Comparison of ENCODE assay signal across 29 mouse cellular contexts in genomic region chr3:152776363-152776762, GRCm38 (mm10).
DNase-seq lines count a peak whose midpoint lies in the region; ATAC-seq and TF ChIP-seq lines count a peak whose summit lies in the region.
"Had no signal": no experiment of that assay in that cellular context is flagged by ENCODE, and none has a peak within 500 bp of the region (broad histone marks: within the 10 kb centered on the region; RNA-seq: fewer than 3 reads in every experiment).

No protein-coding gene starts in this region.

- H3K36me3 ChIP-seq in forebrain, embryonic 11.5 days (ENCODE audit: control insufficient read depth, insufficient read depth, low read length) = no peaks in the 10 kb centered on the region
- no peaks in the 10 kb centered on the region for H3K36me3 ChIP-seq in forebrain, embryonic 12.5 days (replicated peaks)
- no peaks in the 10 kb centered on the region for H3K36me3 ChIP-seq in kidney, adult 2 months (ENCODE audit: control insufficient read depth, insufficient read depth, low read length)
- no peaks in the 10 kb centered on the region for H3K36me3 ChIP-seq in kidney, embryonic 15.5 days
- no peaks in the 10 kb centered on the region; the same call in 1 of the 2 replicates for H3K36me3 ChIP-seq in kidney, embryonic 14.5 days (ENCODE audit: control insufficient read depth, insufficient read depth, low read length)
- H3K36me3 ChIP-seq in lung, embryonic 14.5 days (ENCODE audit: insufficient read depth) = no peaks in the 10 kb centered on the region
- H3K36me3 ChIP-seq: embryonic facial prominence, embryonic 10.5 days; embryonic facial prominence, embryonic 13.5 days; heart, embryonic 15.5 days had no signal

- TF ChIP-seq CTCF in kidney, adult 2 months (conservative IDR thresholded peaks at IDR 0.05; ENCODE audit: insufficient read depth, insufficient read length, low read depth, low read length) = no peak
- no peak for TF ChIP-seq CTCF in lung, embryonic 14.5 days (IDR thresholded peaks at IDR 0.05; ENCODE audit: low read depth)
- no peak for TF ChIP-seq CTCF in lung, adult 2 months (IDR thresholded peaks at IDR 0.05; ENCODE audit: insufficient read depth, low read length)

- no peaks in the 10 kb centered on the region for H3K9me3 ChIP-seq in forebrain, embryonic 11.5 days (ENCODE audit: control insufficient read depth, low read length)
- no peaks in the 10 kb centered on the region for H3K9me3 ChIP-seq in forebrain, embryonic 12.5 days
- no peaks in the 10 kb centered on the region for H3K9me3 ChIP-seq in kidney, embryonic 15.5 days (replicated peaks)
- no peaks in the 10 kb centered on the region for H3K9me3 ChIP-seq in kidney, embryonic 14.5 days (ENCODE audit: control insufficient read depth, low read length)
- H3K9me3 ChIP-seq in lung, embryonic 14.5 days (ENCODE audit: low read depth, low read length) = no peaks in the 10 kb centered on the region
- H3K9me3 ChIP-seq: embryonic facial prominence, embryonic 10.5 days; embryonic facial prominence, embryonic 13.5 days; heart, embryonic 12.5 days; heart, embryonic 15.5 days had no signal

- H3K9ac ChIP-seq in forebrain, embryonic 11.5 days (ENCODE audit: low read length) = no peak overlapping the region
- no peak overlapping the region for H3K9ac ChIP-seq in forebrain, embryonic 12.5 days
- no peak overlapping the region for H3K9ac ChIP-seq in kidney, embryonic 15.5 days
- no peak overlapping the region for H3K9ac ChIP-seq in kidney, embryonic 14.5 days (ENCODE audit: low read depth, low read length)
- H3K9ac ChIP-seq in lung, embryonic 14.5 days = no peak overlapping the region
- H3K9ac ChIP-seq: embryonic facial prominence, embryonic 13.5 days; forebrain, postnatal 0 days; heart, embryonic 12.5 days; heart, embryonic 15.5 days; hindbrain, embryonic 14.5 days had no signal

- H3K4me2 ChIP-seq in forebrain, embryonic 11.5 days (ENCODE audit: low read depth, low read length, severe bottlenecking) = no peak overlapping the region
- no peak overlapping the region for H3K4me2 ChIP-seq in forebrain, embryonic 12.5 days
- H3K4me2 ChIP-seq in kidney, embryonic 15.5 days = no peak overlapping the region
- no peak overlapping the region for H3K4me2 ChIP-seq in kidney, embryonic 14.5 days (replicated peaks; ENCODE audit: low read depth, low read length)
- H3K4me2 ChIP-seq in lung, embryonic 14.5 days = no peak overlapping the region
- H3K4me2 ChIP-seq: embryonic facial prominence, embryonic 13.5 days; heart, embryonic 12.5 days; heart, embryonic 15.5 days; hindbrain, embryonic 14.5 days had no signal

- no peaks in the 10 kb centered on the region for H3K27me3 ChIP-seq in forebrain, embryonic 11.5 days (ENCODE audit: control insufficient read depth, insufficient read depth, low read length)
- no peaks in the 10 kb centered on the region for H3K27me3 ChIP-seq in forebrain, embryonic 12.5 days
- H3K27me3 ChIP-seq in kidney, adult 2 months (replicated peaks; ENCODE audit: control insufficient read depth, insufficient read depth, low read length) = no peaks in the 10 kb centered on the region
- no peaks in the 10 kb centered on the region for H3K27me3 ChIP-seq in kidney, embryonic 15.5 days
- no peaks in the 10 kb centered on the region for H3K27me3 ChIP-seq in kidney, embryonic 14.5 days (ENCODE audit: control insufficient read depth, insufficient read depth, low read length)
- no peaks in the 10 kb centered on the region for H3K27me3 ChIP-seq in lung, embryonic 14.5 days (ENCODE audit: insufficient read depth, low read length)
- H3K27me3 ChIP-seq: embryonic facial prominence, embryonic 13.5 days; heart, embryonic 12.5 days; heart, embryonic 15.5 days had no signal

- TF ChIP-seq POLR2A in kidney, adult 2 months (IDR thresholded peaks at IDR 0.05; ENCODE audit: low read depth, low read length) = no peak
- TF ChIP-seq POLR2A in lung, adult 2 months (IDR thresholded peaks at IDR 0.05; ENCODE audit: borderline replicate concordance, extremely low read depth, low read depth, low read length) = no peak

- H3K4me1 ChIP-seq in forebrain, embryonic 11.5 days (replicated peaks; ENCODE audit: control insufficient read depth, insufficient read depth, low read length) = no peaks in the 10 kb centered on the region
- H3K4me1 ChIP-seq in forebrain, embryonic 12.5 days = no peaks in the 10 kb centered on the region
- H3K4me1 ChIP-seq in kidney, adult 2 months (ENCODE audit: control insufficient read depth, insufficient read depth, low read length) = 0 out of 2 replicates have a peak, but pooled peaks cover 8% of the 10 kb centered on the region
- H3K4me1 ChIP-seq in kidney, embryonic 15.5 days = no peaks in the 10 kb centered on the region
- no peaks in the 10 kb centered on the region for H3K4me1 ChIP-seq in kidney, embryonic 14.5 days (ENCODE audit: control insufficient read depth, insufficient read depth, low read length)
- H3K4me1 ChIP-seq in lung, embryonic 14.5 days (ENCODE audit: insufficient read depth) = no peaks in the 10 kb centered on the region; the same call in 1 of the 2 replicates
- H3K4me1 ChIP-seq in lung, adult 2 months (ENCODE audit: control insufficient read depth, insufficient read depth, low read length) = no peaks in the 10 kb centered on the region
- H3K4me1 ChIP-seq: embryonic facial prominence, embryonic 10.5 days; heart, embryonic 12.5 days; heart, embryonic 15.5 days had no signal

- peak; percentile 31 for DNase-seq in forebrain, embryonic 11.5 days (ENCODE audit: low spot score)
- DNase-seq in kidney, adult 2 months = peak; percentile 54
- peak; percentile 20 for DNase-seq in kidney, postnatal 14 days
- no peak for DNase-seq in lung, embryonic 14.5 days
- no peak for DNase-seq in lung, adult 2 months
- DNase-seq: adrenal gland, adult 8-10 months; adrenal gland, postnatal 25 days; cerebellum, adult 11-12 months; cerebellum, adult 8-10 months; cerebellum, postnatal 10 days; cerebellum, postnatal 36 days; embryo, embryonic 11 days; forebrain, postnatal 0 days; gastrocnemius, adult 2 months; gastrocnemius, postnatal 14 days; heart, adult 18-20 months; heart, postnatal 10 days; heart, postnatal 4 days had no signal

- no peak overlapping the region for H3K4me3 ChIP-seq in forebrain, embryonic 11.5 days (ENCODE audit: low read depth, low read length)
- no peak overlapping the region for H3K4me3 ChIP-seq in forebrain, embryonic 12.5 days (replicated peaks)
- no peak overlapping the region for H3K4me3 ChIP-seq in kidney, adult 2 months (ENCODE audit: insufficient read depth, low read depth, low read length)
- no peak overlapping the region for H3K4me3 ChIP-seq in kidney, embryonic 15.5 days (replicated peaks)
- H3K4me3 ChIP-seq in kidney, embryonic 14.5 days (ENCODE audit: low read length) = no peak overlapping the region
- H3K4me3 ChIP-seq in lung, embryonic 14.5 days (ENCODE audit: low read depth, low read length) = no peak overlapping the region
- no peak overlapping the region for H3K4me3 ChIP-seq in lung, adult 2 months (replicated peaks; ENCODE audit: extremely low read depth, low read depth, low read length)
- H3K4me3 ChIP-seq: embryonic facial prominence, embryonic 10.5 days; embryonic facial prominence, embryonic 13.5 days; erythroblast, embryonic 14.5 days; gastrocnemius, adult 2 months; heart, embryonic 12.5 days; heart, embryonic 15.5 days had no signal

- H3K27ac ChIP-seq in forebrain, embryonic 11.5 days (ENCODE audit: low read depth, low read length) = no peak overlapping the region
- no peak overlapping the region for H3K27ac ChIP-seq in forebrain, embryonic 12.5 days
- H3K27ac ChIP-seq in kidney, adult 2 months (ENCODE audit: insufficient read depth, low read depth, low read length) = peak overlapping the region; percentile 67; the same call in 1 of the 2 replicates
- H3K27ac ChIP-seq in kidney, embryonic 15.5 days = no peak overlapping the region
- no peak overlapping the region for H3K27ac ChIP-seq in kidney, embryonic 14.5 days (ENCODE audit: low read depth, low read length)
- no peak overlapping the region for H3K27ac ChIP-seq in lung, embryonic 14.5 days (ENCODE audit: low read depth)
- H3K27ac ChIP-seq: embryonic facial prominence, embryonic 10.5 days; embryonic facial prominence, embryonic 13.5 days; gastrocnemius, adult 2 months; heart, embryonic 15.5 days; hindbrain, embryonic 14.5 days had no signal

- ATAC-seq in forebrain, embryonic 11.5 days (replicated peaks; ENCODE audit: low FRiP score) = no peak
- no peak for ATAC-seq in forebrain, embryonic 12.5 days (ENCODE audit: low FRiP score)
- ATAC-seq in kidney, embryonic 15.5 days (replicated peaks; ENCODE audit: low FRiP score) = no peak
- no peak for ATAC-seq in kidney, embryonic 14.5 days (ENCODE audit: low FRiP score, low TSS enrichment)
- peak; percentile 35 for ATAC-seq in lung, embryonic 14.5 days (ENCODE audit: insufficient read depth)
- ATAC-seq: activated CD4-positive, CD25-positive, alpha-beta regulatory T cell, adult 4 months; forebrain, embryonic 14.5 days; forebrain, postnatal 0 days had no signal

- 84% methylated on average over 6 of the region's 6 CpGs for WGBS in forebrain, embryonic 11.5 days
- WGBS in forebrain, embryonic 12.5 days = 79% methylated on average over 6 of the region's 6 CpGs
- WGBS in kidney, adult 2 months = 69% methylated on average over 6 of the region's 6 CpGs
- WGBS in kidney, embryonic 15.5 days = 86% methylated on average over 6 of the region's 6 CpGs
- WGBS in kidney, embryonic 14.5 days = 88% methylated on average over 6 of the region's 6 CpGs
- 64% methylated on average over 6 of the region's 6 CpGs for whole genome bisulfite sequencing in lung, embryonic 14.5 days
- WGBS in lung, adult 2 months = 78% methylated on average over 6 of the region's 6 CpGs

Comparison
In these comparisons a context has a peak if more than half of its experiments do, and no peak if none do; other contexts are left out.
1. DNase-seq: peak in forebrain, embryonic 11.5 days (single experiment), kidney, adult 2 months (single experiment) and kidney, postnatal 14 days (single experiment); none in lung, embryonic 14.5 days (single experiment) and lung, adult 2 months (single experiment).